Mouse (Mus musculus) midbrain, embryonic 10.5 days (tissue): ENCODE results near the gene 4921539E11Rik. TPM values are rescaled to one million over a fixed set of nuclear protein-coding genes. Genes with fewer than 3 reads are reported as not detected.

Experiments used
- DNase-seq: peaks from one replicate; pipeline ENCODE4 v3.0.0-alpha.2; 2017; ENCODE audit warnings: low spot score
- H3K27ac ChIP-seq: fragments of 300-500 bp; sonication (generic); replicated peaks from 2 replicates; pipeline ENCODE4 v1.5.1; 2016; ENCODE audit warnings: mild to moderate bottlenecking
- H3K27me3 ChIP-seq: fragments of 300-500 bp; sonication (generic); 2 replicates; pipeline ENCODE4 v1.6.1; 2016; ENCODE audit warnings: low read depth, mild to moderate bottlenecking; ENCODE audit not compliant: poor library complexity, severe bottlenecking
- H3K36me3 ChIP-seq: fragments of 300-500 bp; sonication (generic); 2 replicates; pipeline ENCODE4 v1.6.1; 2016; ENCODE audit warnings: mild to moderate bottlenecking, moderate library complexity
- H3K4me1 ChIP-seq: fragments of 300-500 bp; sonication (generic); 2 replicates; pipeline ENCODE4 v1.6.1; 2016
- H3K4me3 ChIP-seq: fragments of 300-500 bp; sonication (generic); 2 replicates; pipeline ENCODE4 v1.5.1; 2016; ENCODE audit warnings: mild to moderate bottlenecking, moderate library complexity
- H3K9me3 ChIP-seq: fragments of 300-500 bp; sonication (generic); replicated peaks from 2 replicates; pipeline ENCODE4 v1.6.1; 2016; ENCODE audit warnings: mild to moderate bottlenecking
- WGBS: fragments of 180-500 bp; shearing (Covaris S2); methylation state at CpG from one replicate; pipeline ENCODE4 v1.1.7; 2016; 5-methylcytosine and 5-hydroxymethylcytosine counted together
- polyA plus RNA-seq: library from polyadenylated mRNA; unstranded; fragments of >200 nt; fragmentation: Nextera tagmentation; extraction: Ambion mirVana; gene quantifications from 2 replicates; pipeline ENCODE4 v1.2.1, GENCODE M21; 2016

Gene 4921539E11Rik
- polyA plus RNA-seq, 1 experiment from 2014 or later: not detected

DNA sequence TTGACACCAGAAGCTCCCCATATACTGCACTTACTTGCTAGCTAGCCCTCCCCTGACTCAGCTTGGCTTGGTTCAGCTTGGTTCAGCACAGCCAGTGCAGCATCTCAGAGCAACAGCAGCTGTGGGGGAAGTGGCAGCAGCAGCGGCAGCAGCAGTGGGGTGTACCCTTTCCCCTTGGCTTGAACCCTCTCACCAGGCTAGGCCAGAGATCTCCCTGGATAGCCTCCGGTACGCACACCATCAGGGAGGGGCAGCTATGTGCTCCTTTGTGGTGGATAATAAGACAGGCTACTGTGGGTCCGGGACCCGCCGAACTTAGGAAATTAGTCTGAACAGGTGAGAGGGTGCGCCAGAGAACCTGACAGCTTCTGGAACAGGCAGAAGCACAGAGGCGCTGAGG is 17.6 kb downstream of the 4921539E11Rik start:
- WGBS: 74% methylated on average over 7 of the region's 8 CpGs
- no peak for DNase-seq
- Histone ChIP-seq H3K4me1 (no peaks in the 10 kb centered on the region), H3K9me3 (no peaks in the 10 kb centered on the region), H3K4me3 (no peak overlapping the region), H3K27ac (no peak overlapping the region), H3K36me3 (no peaks in the 10 kb centered on the region), H3K27me3 (no peaks in the 10 kb centered on the region)

DNA sequence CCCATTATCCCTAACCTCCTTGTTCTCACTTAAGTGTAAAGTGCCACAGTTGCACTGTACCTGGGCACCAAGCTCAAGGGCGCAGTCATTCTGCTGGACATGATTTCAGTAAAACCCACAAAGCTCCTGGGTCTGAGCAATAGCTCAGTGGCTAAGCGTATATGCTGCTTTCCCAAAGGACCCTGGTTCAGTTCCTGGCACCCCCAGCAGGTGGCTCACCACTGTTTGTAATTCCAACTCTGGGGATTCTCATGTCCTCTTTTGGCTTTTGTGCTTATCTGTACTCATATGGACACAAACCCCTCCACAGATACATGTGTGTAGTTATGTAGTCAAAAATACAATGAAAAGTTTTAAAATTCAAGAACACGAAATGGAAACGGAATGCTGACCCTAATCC is 21.3 kb downstream of the 4921539E11Rik start:
- no peak overlapping the region for H3K27ac ChIP-seq
- H3K4me1 ChIP-seq: no peaks in the 10 kb centered on the region
- no peaks in the 10 kb centered on the region for H3K27me3 ChIP-seq
- H3K9me3 ChIP-seq: no peaks in the 10 kb centered on the region
- H3K4me3 ChIP-seq: no peak overlapping the region
- no peaks in the 10 kb centered on the region for H3K36me3 ChIP-seq
- 88% methylated on average over 4 of the region's 4 CpGs for WGBS
- no peak for DNase-seq

DNA sequence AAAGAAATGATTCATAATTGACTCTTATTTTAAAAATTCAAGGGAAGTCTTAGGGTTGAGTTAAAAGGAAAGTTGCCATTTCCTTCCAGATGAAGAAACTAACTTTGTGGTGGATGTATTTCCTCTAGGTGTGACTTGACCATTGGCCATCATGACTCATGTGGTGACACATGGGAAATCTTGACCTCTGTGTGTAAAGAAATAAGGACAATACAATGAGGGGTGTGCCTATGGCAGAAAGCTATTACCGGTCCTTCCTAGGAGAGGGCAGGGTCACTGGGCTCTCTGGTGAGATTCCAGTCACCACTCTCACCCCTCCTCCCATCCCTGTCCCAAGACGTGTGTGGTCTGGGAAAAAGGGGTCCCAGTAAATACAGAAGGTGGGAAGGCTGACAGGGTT is 25.5 kb downstream of the 4921539E11Rik start:
- 48% methylated on average over 2 of the region's 2 CpGs for WGBS
- Histone ChIP-seq H3K27me3 (no peaks in the 10 kb centered on the region), H3K9me3 (no peaks in the 10 kb centered on the region), H3K4me3 (no peak overlapping the region), H3K4me1 (peaks cover 10% of the 10 kb centered on the region), H3K36me3 (no peaks in the 10 kb centered on the region), H3K27ac (no peak overlapping the region)
- no peak for DNase-seq

DNA sequence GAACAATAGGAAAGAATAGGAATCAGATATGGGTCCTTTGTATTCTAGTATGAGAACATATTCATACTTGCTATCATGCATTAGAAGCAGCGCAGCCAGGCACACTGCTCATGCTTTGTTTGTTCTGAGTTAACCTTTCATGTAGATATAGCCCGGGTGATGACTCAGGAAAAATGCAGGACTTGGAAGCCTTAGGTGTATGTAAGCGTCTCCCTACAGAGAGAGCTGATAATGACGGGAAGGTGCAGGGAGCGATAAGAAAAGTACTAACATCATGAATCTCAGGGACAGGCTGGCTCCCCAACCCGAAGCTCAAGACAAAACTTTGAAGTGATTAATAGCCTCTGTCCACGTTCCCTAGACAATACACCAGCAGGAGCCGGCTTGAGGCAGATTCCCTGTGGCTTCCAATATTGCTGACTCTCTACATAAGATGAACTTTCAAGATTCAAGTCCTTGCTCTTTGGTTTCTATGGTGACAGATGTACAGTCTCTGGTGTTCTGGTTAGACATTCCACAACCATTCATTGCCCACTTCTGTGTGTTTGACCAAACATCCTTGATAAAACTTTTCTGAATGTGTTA is 26.8 kb downstream of the 4921539E11Rik start:
- no peaks in the 10 kb centered on the region for H3K9me3 ChIP-seq
- H3K4me3 ChIP-seq: no peak overlapping the region
- DNase-seq: peak; percentile 19
- peaks cover 10% of the 10 kb centered on the region for H3K4me1 ChIP-seq
- H3K27me3 ChIP-seq: no peaks in the 10 kb centered on the region
- 0 out of 2 replicates have a peak overlapping the region, but pooled peaks have one; percentile 7 for H3K27ac ChIP-seq
- 40% methylated on average over 8 of the region's 8 CpGs for WGBS
- H3K36me3 ChIP-seq: no peaks in the 10 kb centered on the region

DNA sequence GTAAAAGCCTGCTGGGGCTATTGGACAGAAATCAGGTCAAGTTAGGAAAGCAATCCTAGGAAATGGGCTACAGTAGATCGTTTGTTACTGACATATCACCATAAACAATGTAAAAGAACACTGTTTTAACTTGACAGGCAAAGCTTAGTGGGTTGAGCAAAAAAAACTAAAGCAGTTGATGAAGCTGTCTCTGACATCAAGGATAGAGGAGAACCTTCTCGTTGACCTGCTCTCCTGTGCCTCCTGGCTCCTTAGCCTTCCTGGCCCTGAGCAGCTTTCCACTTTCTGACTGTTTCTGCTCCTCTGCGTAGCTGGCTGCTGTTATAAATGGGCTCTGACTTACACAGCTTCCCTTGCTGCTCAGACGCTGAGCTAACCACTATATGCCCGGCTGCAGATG is 27.3 kb downstream of the 4921539E11Rik start:
- no peak overlapping the region for H3K4me3 ChIP-seq
- H3K9me3 ChIP-seq: no peaks in the 10 kb centered on the region
- WGBS: 75% methylated on average over 5 of the region's 5 CpGs
- peaks cover 10% of the 10 kb centered on the region for H3K4me1 ChIP-seq
- no peak for DNase-seq
- H3K27me3 ChIP-seq: no peaks in the 10 kb centered on the region
- 0 out of 2 replicates have a peak overlapping the region, but pooled peaks have one; percentile 7 for H3K27ac ChIP-seq
- H3K36me3 ChIP-seq: no peaks in the 10 kb centered on the region

DNA sequence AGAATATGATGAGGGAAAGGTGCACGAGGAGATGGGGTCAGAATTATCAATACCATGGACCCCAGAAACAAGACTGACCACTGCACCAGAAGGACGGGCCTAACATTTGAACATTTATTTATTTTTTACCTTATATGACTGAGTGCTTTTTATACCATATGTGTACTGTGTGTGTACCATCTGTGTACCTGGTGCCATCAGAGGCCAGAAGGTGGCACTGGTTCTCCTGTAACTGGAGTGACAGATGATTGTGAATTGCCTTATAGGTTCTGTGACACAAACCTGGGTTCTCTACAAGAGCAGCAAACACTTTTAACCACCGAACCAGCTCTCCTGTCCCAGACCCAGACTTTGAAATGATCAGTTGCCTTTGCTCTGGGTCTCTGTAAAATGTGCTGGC is 31.8 kb downstream of the 4921539E11Rik start:
- WGBS: 85% methylated on average over 3 of the region's 3 CpGs
- Histone ChIP-seq H3K4me1 (peaks cover 6% of the 10 kb centered on the region), H3K27ac (no peak overlapping the region), H3K36me3 (no peaks in the 10 kb centered on the region), H3K27me3 (no peaks in the 10 kb centered on the region), H3K4me3 (no peak overlapping the region), H3K9me3 (no peaks in the 10 kb centered on the region)
- no peak for DNase-seq

DNA sequence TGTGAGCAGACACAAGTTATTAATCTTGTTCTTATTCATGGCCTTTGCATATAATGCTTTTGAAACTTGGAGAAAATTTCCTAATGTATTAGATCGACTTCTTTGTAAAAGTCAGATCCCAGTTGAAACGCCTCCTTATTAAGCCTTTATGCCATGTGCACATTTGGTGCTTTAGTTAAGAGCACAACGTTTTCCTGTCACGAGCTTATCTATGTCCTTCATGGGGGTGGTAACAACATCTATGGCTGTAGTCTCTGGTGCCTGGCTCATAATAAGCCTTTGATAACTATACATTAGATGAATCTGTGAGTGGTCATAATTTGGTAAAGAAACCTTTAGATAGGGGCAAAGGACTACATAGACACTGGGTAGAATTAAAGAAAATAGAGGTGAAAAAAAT is 36.8 kb downstream of the 4921539E11Rik start:
- Histone ChIP-seq H3K36me3 (no peaks in the 10 kb centered on the region), H3K27me3 (no peaks in the 10 kb centered on the region), H3K4me3 (no peak overlapping the region), H3K9me3 (no peaks in the 10 kb centered on the region), H3K4me1 (no peaks in the 10 kb centered on the region), H3K27ac (no peak overlapping the region)
- DNase-seq: no peak
- 84% methylated on average over 4 of the region's 4 CpGs for WGBS

DNA sequence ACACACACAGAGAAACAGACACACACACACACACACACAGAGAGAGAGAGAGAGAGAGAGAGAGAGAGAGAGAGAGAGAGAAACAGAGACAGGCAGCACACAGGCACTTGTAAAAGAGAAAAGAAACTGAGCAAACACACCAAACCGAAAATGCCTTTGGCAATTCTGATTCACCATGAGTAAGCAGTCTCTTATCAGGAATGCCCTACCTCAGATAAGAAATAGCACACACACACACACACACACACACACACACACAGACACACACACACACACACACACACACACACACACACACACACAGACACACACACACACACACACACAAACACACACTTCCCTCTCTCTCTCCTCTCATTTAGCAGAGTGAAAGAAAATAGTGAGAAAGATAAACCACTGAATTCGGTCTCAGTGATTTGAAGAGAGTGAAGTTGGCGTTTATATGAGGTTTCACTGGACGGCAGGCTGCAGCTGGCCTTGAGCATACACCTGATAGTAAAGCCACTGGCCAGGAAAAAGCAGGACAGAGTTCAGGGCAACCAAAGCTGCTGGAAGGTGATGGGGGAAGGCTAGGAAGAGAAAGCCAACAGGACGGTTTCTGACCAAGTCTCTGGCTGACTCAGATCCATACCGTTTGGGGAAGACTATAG is 41.1 kb downstream of the 4921539E11Rik start:
- 76% methylated on average over 6 of the region's 6 CpGs for WGBS
- Histone ChIP-seq H3K4me3 (no peak overlapping the region), H3K9me3 (no peaks in the 10 kb centered on the region), H3K36me3 (no peaks in the 10 kb centered on the region), H3K4me1 (no peaks in the 10 kb centered on the region), H3K27ac (no peak overlapping the region), H3K27me3 (no peaks in the 10 kb centered on the region)
- no peak for DNase-seq

DNA sequence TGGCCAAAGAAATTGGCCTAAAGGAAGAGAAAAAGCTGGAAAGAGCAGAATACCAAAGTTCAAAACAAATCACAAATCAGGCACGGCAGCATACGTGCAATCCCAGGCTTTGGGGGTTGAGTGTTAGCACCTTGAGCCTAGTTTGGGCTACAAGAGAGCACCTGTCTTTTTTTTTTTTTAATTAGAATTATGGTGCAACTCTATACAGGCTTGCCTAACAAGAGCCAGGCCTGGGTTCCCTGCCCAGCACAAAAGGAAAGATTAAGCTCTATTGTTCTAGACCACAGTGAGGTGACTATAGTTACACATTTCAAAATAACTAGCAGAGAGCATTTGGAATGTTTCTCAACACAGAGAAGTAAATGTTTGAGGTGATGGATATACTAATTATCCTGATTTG is 42.9 kb downstream of the 4921539E11Rik start:
- Histone ChIP-seq H3K36me3 (no peaks in the 10 kb centered on the region), H3K9me3 (no peaks in the 10 kb centered on the region), H3K4me1 (no peaks in the 10 kb centered on the region), H3K4me3 (no peak overlapping the region), H3K27me3 (no peaks in the 10 kb centered on the region), H3K27ac (no peak overlapping the region)
- 82% methylated on average over 2 of the region's 2 CpGs for WGBS
- no peak for DNase-seq

DNA sequence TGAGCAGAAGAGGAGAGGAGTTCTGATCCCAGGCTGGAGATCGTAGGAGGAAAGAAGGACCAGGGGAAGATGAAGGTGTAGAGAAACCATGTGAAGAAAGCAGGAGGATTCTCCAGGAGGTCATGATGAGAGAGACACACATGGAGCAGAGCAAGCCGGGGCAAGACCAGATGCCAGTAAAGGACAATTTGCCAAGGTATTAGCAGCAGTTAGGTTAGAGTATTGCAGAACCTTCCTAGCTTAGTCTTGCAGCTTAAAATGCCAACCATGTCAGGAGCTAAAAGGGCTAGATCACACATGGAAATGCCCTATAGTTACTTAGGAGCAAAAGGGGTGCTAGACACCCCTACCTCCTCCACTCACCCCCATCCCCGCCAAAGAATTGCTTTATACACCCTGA is 43.4 kb downstream of the 4921539E11Rik start:
- Histone ChIP-seq H3K36me3 (no peaks in the 10 kb centered on the region), H3K4me1 (no peaks in the 10 kb centered on the region), H3K9me3 (no peaks in the 10 kb centered on the region), H3K27me3 (no peaks in the 10 kb centered on the region), H3K4me3 (no peak overlapping the region), H3K27ac (no peak overlapping the region)
- 86% methylated on average over 3 of the region's 3 CpGs for WGBS
- no peak for DNase-seq

DNA sequence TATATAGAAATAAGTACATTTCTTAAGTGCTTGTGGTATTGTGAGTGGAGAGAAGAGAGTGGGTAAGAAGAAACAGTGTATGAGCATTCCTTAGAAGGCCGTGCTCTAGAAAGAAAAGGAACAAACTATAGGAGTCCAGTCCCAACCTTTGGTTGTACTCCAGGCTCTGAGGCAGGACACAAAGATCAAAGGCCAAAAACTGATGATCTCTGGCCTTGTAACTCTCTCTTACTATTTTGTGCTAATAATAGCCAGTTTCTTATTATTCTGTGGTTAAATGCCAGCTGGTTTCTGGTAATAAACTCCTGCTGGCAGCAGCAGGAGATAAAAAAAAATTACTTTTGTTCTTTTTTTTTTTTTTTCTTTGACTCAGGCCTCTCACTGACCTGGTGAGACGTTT is 58.5 kb downstream of the 4921539E11Rik start:
- no peaks in the 10 kb centered on the region for H3K27me3 ChIP-seq
- H3K9me3 ChIP-seq: no peaks in the 10 kb centered on the region; the same call in 1 of the 2 replicates
- no peak overlapping the region for H3K27ac ChIP-seq
- H3K4me3 ChIP-seq: no peak overlapping the region
- 50% methylated on average over 2 of the region's 2 CpGs for WGBS
- no peaks in the 10 kb centered on the region for H3K4me1 ChIP-seq
- H3K36me3 ChIP-seq: no peaks in the 10 kb centered on the region
- no peak for DNase-seq

DNA sequence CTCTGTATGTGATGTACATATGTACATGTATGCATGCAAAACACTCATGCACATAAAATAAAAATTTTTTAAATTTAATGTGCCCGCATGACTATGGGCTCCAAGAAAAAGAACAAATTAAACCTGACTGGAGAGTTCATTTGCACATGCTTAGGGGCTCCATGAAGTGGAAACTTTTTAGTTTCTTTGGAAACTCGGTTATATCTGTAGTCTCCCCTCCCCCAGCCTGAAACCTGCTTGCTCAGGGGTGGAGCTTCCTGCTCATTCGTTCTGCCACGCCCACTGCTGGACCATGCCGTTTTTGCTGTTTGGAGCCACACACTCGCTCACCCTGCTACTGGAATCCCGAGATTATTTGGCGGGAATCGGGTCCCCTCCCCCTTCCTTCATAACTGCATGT is 67.8 kb downstream of the 4921539E11Rik start:
- no peak for DNase-seq
- H3K9me3 ChIP-seq: no peaks in the 10 kb centered on the region
- no peaks in the 10 kb centered on the region; the same call in 1 of the 2 replicates for H3K4me1 ChIP-seq
- WGBS: 54% methylated on average over 9 of the region's 9 CpGs
- H3K4me3 ChIP-seq: no peak overlapping the region
- no peak overlapping the region for H3K27ac ChIP-seq
- H3K36me3 ChIP-seq: no peaks in the 10 kb centered on the region
- no peaks in the 10 kb centered on the region for H3K27me3 ChIP-seq

DNA sequence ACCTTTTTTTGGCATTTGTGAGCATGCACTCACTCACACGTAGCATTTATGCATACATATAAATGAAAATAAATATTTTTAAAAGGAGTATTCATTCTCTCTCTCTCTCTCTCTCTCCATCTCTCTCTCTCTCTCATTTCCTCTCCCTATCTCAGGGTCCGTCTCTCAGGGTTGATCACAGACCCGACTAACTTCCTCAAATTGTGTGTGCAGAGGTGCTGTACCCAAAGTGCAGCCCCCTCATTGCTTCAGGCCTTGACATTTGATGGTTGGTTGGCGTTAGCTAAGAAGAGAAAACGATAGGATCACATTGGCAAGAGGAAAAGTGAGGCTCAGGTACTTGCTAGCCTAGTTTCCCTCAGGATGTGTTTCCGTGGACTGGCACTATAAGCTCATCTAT is 68.9 kb downstream of the 4921539E11Rik start:
- 87% methylated on average over 6 of the region's 6 CpGs for WGBS
- Histone ChIP-seq H3K9me3 (no peaks in the 10 kb centered on the region), H3K36me3 (no peaks in the 10 kb centered on the region), H3K4me3 (no peak overlapping the region), H3K4me1 (no peaks in the 10 kb centered on the region; the same call in 1 of the 2 replicates), H3K27ac (no peak overlapping the region), H3K27me3 (no peaks in the 10 kb centered on the region)
- DNase-seq: no peak
